Mouse (Mus musculus) kidney, adult 18-20 months (tissue): ENCODE measurements around the gene B3gnt2.

Experiments used
- DNase-seq: peaks from one replicate; pipeline ENCODE4 v3.0.0; 2021

Gene B3gnt2

GRCm38 (mm10) chr11:22846960-22847731 is 13.6 kb downstream of the B3gnt2 start:
- no peak for DNase-seq

DNA sequence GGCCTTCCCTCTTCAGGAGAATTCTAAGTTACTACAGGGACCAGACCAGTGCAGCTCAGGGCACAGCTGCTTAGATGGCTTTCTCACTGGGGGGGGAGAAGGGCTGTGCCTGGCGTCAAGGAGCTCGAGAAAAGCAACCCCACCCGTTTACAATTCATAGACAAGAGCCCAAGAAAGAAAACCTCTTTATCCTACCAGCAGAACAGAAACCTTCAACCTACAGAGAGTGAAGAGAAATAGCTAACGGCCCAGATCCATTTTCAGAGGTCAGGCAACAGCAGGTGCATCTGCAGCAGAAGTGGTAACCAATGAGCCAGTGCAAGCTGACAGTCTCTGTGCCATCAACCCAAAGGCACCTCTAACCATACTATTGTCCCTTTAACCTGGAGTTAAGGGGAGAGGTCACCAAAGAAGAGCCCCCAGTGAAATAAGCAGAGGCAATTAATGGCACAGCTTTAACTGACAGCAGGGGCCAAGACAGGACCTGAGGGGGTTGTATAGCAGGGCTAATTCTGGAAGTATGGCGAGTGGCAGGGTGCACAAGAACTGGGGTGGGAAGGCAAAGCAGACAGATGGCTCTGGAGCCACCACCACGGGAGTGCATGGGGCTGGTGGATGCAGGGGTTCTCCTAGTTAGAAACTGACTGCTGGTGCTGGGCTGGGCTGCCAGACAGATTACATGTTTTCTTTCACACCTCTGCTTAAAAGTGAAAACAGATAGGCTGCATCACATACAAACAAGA is 14.5 kb downstream of the B3gnt2 start:
- DNase-seq = no peak

DNA sequence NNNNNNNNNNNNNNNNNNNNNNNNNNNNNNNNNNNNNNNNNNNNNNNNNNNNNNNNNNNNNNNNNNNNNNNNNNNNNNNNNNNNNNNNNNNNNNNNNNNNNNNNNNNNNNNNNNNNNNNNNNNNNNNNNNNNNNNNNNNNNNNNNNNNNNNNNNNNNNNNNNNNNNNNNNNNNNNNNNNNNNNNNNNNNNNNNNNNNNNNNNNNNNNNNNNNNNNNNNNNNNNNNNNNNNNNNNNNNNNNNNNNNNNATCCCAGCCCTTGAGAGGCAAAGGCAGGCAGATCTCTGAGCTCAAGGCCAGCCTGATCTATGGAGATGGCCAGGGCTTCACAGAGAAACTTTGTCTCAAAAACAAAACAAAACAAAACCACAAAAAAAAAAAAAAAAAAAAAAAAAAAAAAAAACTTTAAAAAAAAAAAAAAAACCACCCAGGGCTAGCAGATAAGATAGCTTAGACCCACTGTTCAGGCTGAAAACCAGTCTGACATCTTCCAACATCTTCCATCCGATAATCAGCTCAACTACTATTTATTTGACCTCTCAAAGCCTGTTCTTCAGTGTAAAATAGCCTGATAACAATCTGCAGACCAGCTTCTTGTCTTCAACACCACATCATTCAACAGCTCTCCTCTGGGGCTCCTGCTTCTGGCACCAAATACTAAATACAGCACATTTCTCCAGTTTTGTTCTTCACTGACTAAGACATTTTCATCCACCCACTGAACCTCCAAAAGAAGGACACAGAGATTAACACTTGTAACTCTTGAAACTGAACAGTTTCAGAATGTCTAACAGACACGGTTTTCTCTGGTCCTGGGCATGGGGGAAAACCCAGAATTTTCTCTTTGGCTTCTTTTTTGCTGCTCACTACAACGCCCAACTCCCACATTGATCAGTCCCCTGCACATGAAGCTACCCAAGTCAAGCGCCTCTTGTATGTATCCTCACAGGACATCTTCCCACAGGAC is 15.7 kb downstream of the B3gnt2 start:
- no peak for DNase-seq

DNA sequence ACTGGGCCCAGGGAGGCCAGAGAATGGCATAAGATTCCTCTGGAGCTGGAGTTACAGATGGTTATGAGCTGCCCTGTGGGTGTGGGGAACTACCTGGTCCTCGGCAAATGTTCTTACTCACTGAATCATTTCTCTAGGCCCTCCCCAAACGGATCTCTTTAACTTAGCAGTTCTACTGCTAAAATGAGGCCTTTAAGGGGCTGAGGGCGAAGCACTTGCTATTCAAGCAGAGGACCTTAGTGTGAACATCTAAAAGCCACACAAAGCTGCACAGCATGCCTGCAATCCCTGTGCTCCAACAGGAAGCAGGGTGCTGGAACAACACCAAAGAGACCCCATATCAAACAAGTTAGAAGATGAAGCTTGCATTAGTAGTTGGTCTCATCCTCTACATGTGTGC is 21.3 kb downstream of the B3gnt2 start:
- DNase-seq = no peak

DNA sequence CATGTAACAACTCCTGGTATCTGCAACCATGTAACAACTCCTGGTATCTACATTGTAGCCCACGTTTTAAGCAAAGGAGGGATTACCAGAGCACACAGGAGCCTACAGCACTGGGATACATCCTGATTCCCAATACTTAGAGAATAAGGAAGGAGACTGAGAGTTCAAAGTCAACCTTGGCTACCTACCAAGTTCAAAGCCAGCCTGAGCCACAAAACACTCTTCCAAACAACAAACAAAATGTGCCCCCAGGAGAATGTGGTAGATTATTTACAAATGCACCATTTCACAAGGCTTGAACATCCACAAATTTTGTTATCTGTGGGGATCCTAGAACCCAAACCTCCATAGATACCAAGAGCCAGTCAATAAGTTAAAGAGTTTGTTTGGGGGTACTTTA is 22.4 kb downstream of the B3gnt2 start:
- DNase-seq = no peak

GRCm38 (mm10) chr11:22836269-22836668 is 24.5 kb downstream of the B3gnt2 start:
- DNase-seq = no peak

DNA sequence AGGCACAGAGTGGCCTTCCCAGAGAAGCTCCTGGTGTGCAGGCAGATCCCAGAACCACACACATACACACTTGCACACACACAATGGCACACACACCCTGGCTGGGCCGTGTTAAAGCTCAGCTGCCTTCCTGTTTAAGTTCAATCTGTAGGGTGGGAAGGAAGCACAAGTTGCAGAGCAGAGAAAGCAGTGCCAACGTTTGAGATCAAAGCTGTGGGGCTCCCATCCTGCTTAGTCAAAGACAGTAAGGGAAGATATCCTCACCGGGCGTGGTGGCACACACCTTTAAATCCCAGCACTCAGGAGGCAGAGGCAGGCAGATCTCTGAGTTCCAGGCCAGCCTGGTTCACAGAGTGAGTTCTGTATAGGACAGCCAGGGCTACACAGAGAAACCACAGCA is 28.2 kb downstream of the B3gnt2 start:
- DNase-seq = no peak

- no peak for DNase-seq
Measured at GRCm38 (mm10) chr11:22831916-22832315, 28.8 kb downstream of the B3gnt2 start.

DNA sequence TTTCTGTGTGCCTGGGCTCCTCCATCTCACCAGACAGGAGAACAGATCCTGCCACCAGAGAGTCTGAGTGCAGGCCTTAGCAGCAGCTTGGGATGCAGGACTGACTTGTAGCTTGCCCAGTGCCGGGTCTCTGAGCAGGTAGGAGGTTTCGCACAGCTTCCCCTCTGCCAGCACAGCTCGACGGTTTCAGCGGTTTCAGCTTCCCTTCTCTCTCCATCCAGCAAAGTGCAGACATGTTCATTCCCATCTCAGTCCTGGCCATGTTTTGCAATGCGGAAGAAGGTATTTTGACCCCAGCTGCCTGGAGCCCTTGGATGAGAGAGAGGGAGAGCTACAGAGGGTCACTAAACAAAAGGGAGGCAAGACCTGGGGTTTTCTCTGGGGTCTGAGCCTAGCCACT is 30.1 kb downstream of the B3gnt2 start:
- DNase-seq = no peak

- DNase-seq = no peak
Measured at GRCm38 (mm10) chr11:22830179-22830611, 30.6 kb downstream of the B3gnt2 start.

DNA sequence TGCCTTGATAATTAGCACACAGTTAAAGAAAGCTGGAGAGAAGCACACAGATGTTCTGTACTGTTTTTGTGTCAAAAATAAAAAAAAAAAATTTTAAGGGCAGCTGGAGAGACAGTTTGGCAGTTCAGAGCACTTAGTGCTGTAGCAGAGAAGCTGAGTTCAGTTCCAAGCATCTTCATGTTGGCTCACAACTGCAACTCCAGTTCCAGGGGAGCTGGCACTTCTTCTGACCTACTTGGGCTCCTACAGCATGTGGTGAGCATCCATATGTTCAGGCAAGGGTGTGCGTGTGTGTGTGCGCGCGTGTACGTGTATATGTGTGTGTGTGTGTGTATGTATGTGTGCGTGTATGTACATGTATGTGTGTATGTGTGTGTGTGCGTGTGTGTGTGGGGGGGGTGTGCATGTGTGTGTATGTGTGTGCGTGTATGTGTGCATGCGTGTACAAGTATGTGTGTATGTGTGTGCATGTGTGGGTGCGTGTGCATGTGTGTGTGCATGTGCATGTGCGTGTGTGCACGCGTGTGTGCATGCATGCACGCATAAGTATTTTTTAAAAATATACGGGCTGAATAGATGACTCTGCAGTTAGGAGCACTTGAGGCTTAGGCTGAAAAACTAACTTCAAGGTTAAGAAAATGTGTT is 31.7 kb downstream of the B3gnt2 start:
- DNase-seq = no peak

DNA sequence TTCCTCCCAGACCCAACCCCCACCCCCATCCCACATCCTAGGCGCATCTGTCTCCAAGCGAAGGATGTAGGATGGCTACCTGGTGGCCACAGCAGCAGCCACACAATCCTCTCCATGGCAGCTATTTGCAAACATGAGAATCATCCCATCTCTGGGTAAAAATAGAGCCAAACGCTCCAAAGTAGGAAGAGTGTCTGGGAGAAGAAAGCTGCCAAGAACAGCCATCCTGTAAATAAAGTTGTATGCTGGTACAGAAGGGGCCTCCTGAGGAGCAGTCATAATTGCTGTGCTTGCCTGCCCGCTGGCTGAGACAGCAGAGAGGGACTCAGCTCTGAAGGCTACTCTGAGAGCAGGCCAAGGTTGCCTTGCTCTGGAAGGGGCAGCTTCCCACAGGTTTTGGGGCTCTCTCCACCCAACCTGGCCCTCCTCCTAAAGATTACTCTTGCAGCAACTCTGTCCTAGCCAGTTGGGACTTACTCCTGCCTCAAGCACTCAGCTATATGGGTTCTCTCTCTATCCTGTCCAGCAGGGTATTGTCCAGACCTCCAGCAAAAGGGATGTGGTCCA is 33.2 kb downstream of the B3gnt2 start:
- no peak for DNase-seq

- DNase-seq = no peak
Measured at GRCm38 (mm10) chr11:22826665-22827064, 34.1 kb downstream of the B3gnt2 start.

DNA sequence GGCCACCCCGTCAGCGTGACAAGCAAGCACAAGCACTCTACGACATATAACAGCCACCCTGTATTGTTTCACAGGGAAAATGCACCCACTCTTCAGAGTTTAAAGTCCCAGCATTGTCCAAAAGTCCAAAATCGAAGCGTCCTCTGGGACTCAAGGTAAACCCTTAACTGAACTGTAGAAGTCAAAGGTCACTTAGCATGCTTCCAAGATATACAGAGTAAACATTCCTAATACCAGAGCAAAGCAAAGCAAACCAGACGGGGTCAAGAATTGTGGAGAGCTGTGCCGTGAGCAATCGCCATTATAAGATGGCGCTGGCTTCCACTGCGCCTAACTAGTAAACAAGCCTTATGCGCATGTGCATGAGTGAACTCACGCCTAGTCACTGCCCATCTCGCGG is 34.7 kb downstream of the B3gnt2 start:
- no peak for DNase-seq

DNA sequence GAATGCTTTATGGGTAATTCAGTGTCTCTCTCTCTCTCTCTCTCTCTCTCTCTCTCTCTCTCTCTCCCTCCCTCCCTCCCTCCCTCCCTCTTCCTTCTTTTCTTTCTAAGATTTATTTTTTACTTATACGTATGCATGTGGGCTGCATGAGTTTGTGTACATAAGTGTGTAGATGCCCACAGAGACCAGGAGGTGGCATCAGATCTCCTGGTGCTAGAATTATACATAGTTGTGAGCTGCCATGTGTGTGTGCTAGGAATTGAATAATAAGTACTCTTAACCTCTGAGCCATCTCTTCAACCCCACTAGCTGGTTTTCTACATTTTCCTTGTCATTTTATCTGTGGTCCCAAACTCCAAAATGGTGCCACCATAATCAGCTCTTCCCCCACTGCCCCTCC is 35.2 kb downstream of the B3gnt2 start:
- DNase-seq = no peak

DNA sequence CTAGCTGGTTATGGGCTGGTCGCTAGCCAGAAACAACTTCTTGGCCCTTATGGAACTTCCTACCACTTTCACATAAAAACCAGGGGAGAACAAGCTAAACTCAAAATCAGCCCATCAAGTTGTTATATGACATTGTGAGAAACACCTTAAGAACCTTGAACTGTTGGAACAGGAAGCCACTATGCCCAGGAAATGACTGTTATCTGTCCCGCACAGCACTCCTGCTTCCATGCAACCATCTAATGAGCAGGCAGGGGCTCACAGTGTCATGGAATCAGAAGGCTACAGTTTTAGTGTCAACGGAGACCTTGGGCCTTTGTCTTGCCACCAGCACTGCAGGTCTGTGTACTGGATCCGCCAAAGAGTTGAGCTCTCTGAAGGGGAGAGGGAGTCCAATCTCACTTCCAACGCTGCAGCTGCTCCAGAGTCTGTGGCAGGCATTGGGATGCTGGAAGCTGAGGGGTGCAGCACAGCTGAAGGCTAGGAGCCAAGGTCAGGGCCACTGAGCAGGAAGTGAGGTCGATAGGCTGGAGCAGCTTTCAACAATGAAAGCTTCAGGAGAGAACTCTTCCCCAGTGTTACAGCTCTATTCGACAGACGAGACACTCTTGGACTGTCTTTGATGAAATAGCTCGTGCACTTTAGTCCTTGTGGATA is 36.6 kb downstream of the B3gnt2 start:
- DNase-seq = no peak

DNA sequence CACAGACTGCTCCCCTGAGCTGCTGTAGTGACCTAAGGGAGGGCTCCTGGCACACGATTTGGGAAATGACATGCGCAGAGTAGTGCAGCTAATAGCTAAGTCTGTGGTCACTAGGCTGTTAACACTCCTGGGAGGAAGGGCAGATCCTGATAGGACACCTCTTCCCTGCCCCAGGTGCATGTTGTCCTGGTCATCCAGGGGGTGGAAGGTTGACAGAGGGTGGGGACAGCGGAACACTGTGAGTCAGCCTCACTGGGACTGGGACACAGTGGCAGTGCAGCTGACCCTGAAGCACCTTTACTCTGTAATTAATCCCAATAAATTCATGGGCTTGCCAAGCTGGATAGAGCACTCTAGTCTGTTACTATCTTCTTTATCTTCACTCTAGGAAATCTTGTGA is 39.5 kb downstream of the B3gnt2 start:
- DNase-seq = no peak

DNA sequence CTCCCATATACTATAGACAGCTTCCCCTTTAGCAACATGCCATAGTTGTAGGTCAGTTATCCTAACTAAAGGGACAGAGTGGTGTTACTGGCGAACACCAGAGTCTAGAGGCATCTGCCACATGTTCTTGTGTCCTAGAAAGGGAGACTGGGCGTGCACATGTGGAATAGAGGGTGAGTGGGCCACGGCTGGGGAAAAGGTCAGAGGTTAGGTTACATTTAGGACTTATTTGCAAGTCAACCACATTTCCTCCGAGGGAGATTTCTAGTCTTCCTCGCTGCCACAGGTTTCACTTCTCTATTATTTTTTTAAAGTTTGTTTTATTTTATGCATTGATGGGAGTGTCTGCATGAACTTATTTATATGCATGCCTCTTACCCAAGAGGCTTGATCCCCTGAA is 42.4 kb downstream of the B3gnt2 start:
- no peak for DNase-seq

DNA sequence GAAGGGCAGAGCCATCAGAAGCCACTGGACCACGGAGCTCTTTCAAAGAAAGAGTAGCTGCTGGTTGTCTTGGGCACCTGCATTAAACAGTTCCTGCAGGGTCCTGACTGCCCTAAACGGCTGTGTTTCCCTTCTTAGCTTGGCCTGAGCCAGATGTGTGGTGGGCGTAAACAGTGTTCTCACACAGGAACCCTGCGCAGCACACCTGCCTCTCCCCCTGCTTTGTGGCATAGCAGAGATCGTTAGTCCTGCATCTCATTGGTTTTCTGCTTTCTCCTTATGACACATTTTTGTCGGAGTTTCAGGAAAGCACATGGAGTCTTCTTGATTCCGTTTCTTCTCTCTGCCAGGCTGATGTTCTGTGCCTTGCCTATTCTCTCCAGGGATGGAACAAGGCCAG is 44.9 kb downstream of the B3gnt2 start:
- no peak for DNase-seq

GRCm38 (mm10) chr11:22815143-22815542 is 45.6 kb downstream of the B3gnt2 start:
- no peak for DNase-seq

- DNase-seq = no peak
Measured at GRCm38 (mm10) chr11:22813921-22814704, 46.6 kb downstream of the B3gnt2 start.
